Mouse (Mus musculus) spleen, adult 2 months (tissue): ENCODE measurements around the gene C130079G13Rik. TPM values are rescaled to one million over a fixed set of nuclear protein-coding genes. Genes with fewer than 3 reads are reported as not detected.

Experiments used
- DNase-seq, 2 experiments: peaks; one replicate each; pipeline versions ENCODE4 v3.0.0 to v3.0.0-alpha.2; 2012 to 2021; ENCODE audit warnings: low spot score in 2 of 2, low read depth in 1 of 2
- H3K27ac ChIP-seq: fragments of 200-500 bp; 2 replicates; pipeline ENCODE4 v1.5.1; 2012; ENCODE audit warnings: low read length, inconsistent platforms; ENCODE audit not compliant: insufficient read depth
- H3K27me3 ChIP-seq: fragments of 200-500 bp; 2 replicates; pipeline ENCODE4 v1.6.1; 2012; ENCODE audit warnings: mild to moderate bottlenecking, moderate library complexity, low read length, inconsistent platforms; ENCODE audit not compliant: control insufficient read depth, insufficient read depth
- H3K36me3 ChIP-seq: fragments of 200-500 bp; 2 replicates; pipeline ENCODE4 v1.6.1; 2012; ENCODE audit warnings: mild to moderate bottlenecking, low read length, inconsistent platforms; ENCODE audit not compliant: control insufficient read depth, insufficient read depth
- H3K4me1 ChIP-seq: fragments of 200-500 bp; 2 replicates; pipeline ENCODE4 v1.6.1; 2011; ENCODE audit warnings: inconsistent platforms; ENCODE audit not compliant: control insufficient read depth, insufficient read depth, insufficient read length
- H3K4me3 ChIP-seq: fragments of 200-500 bp; 2 replicates; pipeline ENCODE4 v1.5.1; 2011; ENCODE audit warnings: mild to moderate bottlenecking, inconsistent platforms; ENCODE audit not compliant: insufficient read depth, insufficient read length; ENCODE audit errors: extremely low read depth
- CTCF ChIP-seq: fragments of 200-500 bp; IDR thresholded peaks from 2 replicates; pipeline ENCODE4 v1.5.1; 2011; ENCODE audit warnings: mild to moderate bottlenecking, inconsistent platforms; ENCODE audit not compliant: insufficient read depth, insufficient read length, insufficient replicate concordance; ENCODE audit errors: extremely low read depth
- POLR2A ChIP-seq: fragments of 200-500 bp; IDR thresholded peaks from 2 replicates; pipeline ENCODE4 v1.6.1; 2011; ENCODE audit warnings: low read depth, low read length, inconsistent platforms
- polyA plus RNA-seq: library from polyadenylated mRNA; depleted of rRNA; stranded (reverse); fragments of >200 nt; gene quantifications from 2 replicates; pipeline ENCODE4 v1.2.3, GENCODE M21; 2012; rRNA removed

Gene C130079G13Rik
- polyA plus RNA-seq, 1 experiment = not detected

GRCm38 (mm10) chr3:59974591-59974990 lies 49.6 kb downstream of the C130079G13Rik start:
- DNase-seq = no peak
- no peak overlapping the region for H3K4me3 ChIP-seq
- no peaks in the 10 kb centered on the region; the same call in 1 of the 2 replicates for H3K27me3 ChIP-seq
- no peak for TF ChIP-seq CTCF
- TF ChIP-seq POLR2A = no peak
- H3K4me1 ChIP-seq = no peaks in the 10 kb centered on the region
- no peak overlapping the region for H3K27ac ChIP-seq
- no peaks in the 10 kb centered on the region for H3K36me3 ChIP-seq

Other genes with a start within 250 kb of the C130079G13Rik start
- not detected in 2 replicates for gene Gm5538, start 195.4 kb upstream of the C130079G13Rik start, polyA plus RNA-seq
- not detected in 2 replicates for gene Gm8298, start 64.2 kb upstream of the C130079G13Rik start, polyA plus RNA-seq
- gene Aadacl2, start 81.5 kb downstream of the C130079G13Rik start, polyA plus RNA-seq = not detected in 2 replicates
- gene Aadac, start 100.5 kb downstream of the C130079G13Rik start, polyA plus RNA-seq = not detected in 2 replicates
- 1.8 and 2.1 TPM in 2 replicates for gene Sucnr1, start 156.7 kb downstream of the C130079G13Rik start, polyA plus RNA-seq